Mouse (Mus musculus) hindbrain, postnatal 0 days (tissue): Measurements from ENCODE around the gene Stat2. TPM values are rescaled to one million over a fixed set of nuclear protein-coding genes. Genes with fewer than 3 reads are reported as not detected.

ENCODE experiments used
- ATAC-seq: fragments of 200-750 bp; cut with Nextera tagmentation; 2 replicates; pipeline ENCODE4 v1.8.0; 2017; ENCODE audit warnings: mild to moderate bottlenecking, moderate TSS enrichment, moderate library complexity
- DNase-seq: peaks from one replicate; pipeline ENCODE4 v3.0.0-alpha.2; 2015; ENCODE audit warnings: low spot score
- H3K27ac ChIP-seq: fragments of 300-500 bp; sonication (generic); 2 replicates; pipeline ENCODE4 v1.5.1; 2014; ENCODE audit warnings: mild to moderate bottlenecking
- H3K27me3 ChIP-seq: fragments of 300-500 bp; sonication (generic); 2 replicates; pipeline ENCODE4 v1.6.1; 2014; ENCODE audit warnings: low read length, mixed read lengths; ENCODE audit not compliant: insufficient read depth
- H3K36me3 ChIP-seq: fragments of 300-500 bp; sonication (generic); 2 replicates; pipeline ENCODE4 v1.6.1; 2014; ENCODE audit warnings: low read length, mixed read lengths; ENCODE audit not compliant: insufficient read depth
- H3K4me1 ChIP-seq: fragments of 300-500 bp; sonication (generic); 2 replicates; pipeline ENCODE4 v1.6.1; 2014; ENCODE audit warnings: antibody characterized with exemption, low read length, mixed read lengths; ENCODE audit not compliant: insufficient read depth
- H3K4me2 ChIP-seq: fragments of 300-500 bp; sonication (generic); 2 replicates; pipeline ENCODE4 v1.6.1; 2014; ENCODE audit warnings: low read depth, mild to moderate bottlenecking, low read length, moderate library complexity, mixed read lengths
- H3K4me3 ChIP-seq: fragments of 300-500 bp; sonication (generic); 2 replicates; pipeline ENCODE4 v1.5.1; 2014; ENCODE audit warnings: low read length
- H3K9ac ChIP-seq: fragments of 300-500 bp; sonication (generic); replicated peaks from 2 replicates; pipeline ENCODE4 v1.6.1; 2014; ENCODE audit warnings: mild to moderate bottlenecking, low read length, moderate library complexity, mixed read lengths
- H3K9me3 ChIP-seq: fragments of 300-500 bp; sonication (generic); 2 replicates; pipeline ENCODE4 v1.6.1; 2016; ENCODE audit warnings: low read length, mixed read lengths
- CTCF ChIP-seq: IDR thresholded peaks from 2 replicates; pipeline ENCODE4 v1.5.1; 2016; ENCODE audit warnings: antibody characterized with exemption, control low read depth, low read depth
- WGBS: fragments of 180-500 bp; shearing (Covaris S2); extraction: QIAGEN DNeasy Blood & Tissue Kit; methylation state at CpG from one replicate; pipeline ENCODE4 v1.1.7; 2014; 5-methylcytosine and 5-hydroxymethylcytosine counted together
- polyA plus RNA-seq: library from polyadenylated mRNA; unstranded; fragments of >200 nt; fragmentation: Nextera tagmentation; extraction: Ambion mirVana; gene quantifications from 2 replicates; pipeline ENCODE4 v1.2.1, GENCODE M21; 2015
- total RNA-seq: library from RNA; depleted of rRNA; stranded (reverse); fragments of >200 nt; gene quantifications from 2 replicates; pipeline ENCODE4 v1.2.3, GENCODE M21; 2014

Stat2 gene
- total and polyA plus RNA-seq, 2 experiments from 2014 or later: 8.5 to 9.7 TPM

DNA sequence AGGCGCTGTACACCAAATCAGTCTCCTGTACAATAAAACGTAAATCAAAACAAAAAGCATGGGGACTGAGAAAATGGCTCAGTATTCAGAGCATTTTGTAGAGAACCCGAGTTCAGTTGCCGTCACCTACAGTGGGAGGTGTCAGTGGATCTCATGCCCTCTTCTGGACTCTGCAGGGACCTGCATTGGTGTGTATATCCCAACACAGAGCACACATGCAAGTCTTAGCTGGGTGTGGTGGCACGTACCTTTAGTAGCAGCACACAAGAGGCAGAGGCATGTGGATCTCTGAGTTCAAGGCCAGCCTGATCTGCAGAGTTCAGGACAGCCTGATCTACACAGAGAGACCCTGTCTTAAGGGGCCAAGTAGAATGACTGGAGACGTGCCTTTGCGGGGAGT lies 39.3 kb downstream of the Stat2 start:
- Histone ChIP-seq H3K4me2 (no peak overlapping the region), H3K4me3 (no peak overlapping the region), H3K9me3 (no peaks in the 10 kb centered on the region), H3K27me3 (no peaks in the 10 kb centered on the region), H3K27ac (no peak overlapping the region), H3K4me1 (no peaks in the 10 kb centered on the region), H3K36me3 (peaks cover 27% of the 10 kb centered on the region), H3K9ac (no peak overlapping the region)
- 86% methylated on average over 7 of the region's 7 CpGs for WGBS
- ATAC-seq (no peak), DNase-seq (no peak)
- TF ChIP-seq CTCF: peak; percentile 23; the same call in 1 of the 2 replicates

DNA sequence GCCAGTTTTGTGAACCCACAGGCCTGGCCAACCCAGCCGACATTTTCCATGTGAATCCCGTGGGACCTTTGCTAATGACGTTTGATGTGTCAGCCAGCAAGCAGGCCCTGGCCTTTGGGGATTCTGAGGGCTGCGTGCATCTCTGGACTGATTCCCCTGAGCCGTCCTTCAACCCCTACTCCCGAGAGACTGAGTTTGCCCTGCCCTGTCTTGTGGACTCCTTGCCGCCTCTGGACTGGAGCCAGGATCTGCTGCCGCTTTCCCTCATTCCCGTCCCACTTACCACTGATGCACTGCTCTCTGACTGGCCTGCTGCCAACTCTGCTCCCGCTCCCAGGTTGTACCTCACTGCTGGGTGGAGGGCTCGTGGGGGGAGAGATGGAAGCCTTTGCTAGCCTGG lies 39.8 kb downstream of the Stat2 start:
- Histone ChIP-seq H3K27ac (0 out of 2 replicates have a peak overlapping the region, but pooled peaks have one; percentile 11), H3K4me2 (no peak overlapping the region), H3K4me3 (no peak overlapping the region), H3K4me1 (no peaks in the 10 kb centered on the region), H3K27me3 (no peaks in the 10 kb centered on the region), H3K36me3 (peaks cover 32% of the 10 kb centered on the region), H3K9ac (no peak overlapping the region), H3K9me3 (no peaks in the 10 kb centered on the region)
- no peak for TF ChIP-seq CTCF
- DNase-seq (peak; percentile 46), ATAC-seq (no peak)
- WGBS: 35% methylated on average over 11 of the region's 11 CpGs

DNA sequence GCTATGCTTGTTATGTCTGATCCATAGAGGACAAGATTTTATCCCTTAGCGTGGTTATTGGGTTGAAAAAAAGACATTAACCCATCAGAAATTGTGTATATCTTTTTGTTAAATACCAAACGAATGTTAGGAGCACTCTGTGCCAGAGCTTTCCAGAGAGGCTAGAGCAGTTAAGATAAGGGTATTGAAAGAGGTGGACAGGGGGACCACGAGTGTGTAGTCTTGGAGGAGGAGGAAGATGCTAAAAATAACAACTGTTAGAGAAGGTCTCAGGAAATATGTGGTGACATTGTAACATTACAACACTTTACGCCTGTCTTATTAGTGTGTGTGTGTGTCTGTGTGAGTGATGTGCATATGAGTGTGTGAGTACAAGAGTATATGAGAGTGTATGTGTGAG lies 40.5 kb downstream of the Stat2 start:
- Histone ChIP-seq H3K4me3 (no peak overlapping the region), H3K9ac (no peak overlapping the region), H3K27ac (no peak overlapping the region), H3K4me1 (no peaks in the 10 kb centered on the region), H3K27me3 (no peaks in the 10 kb centered on the region), H3K4me2 (no peak overlapping the region), H3K36me3 (peaks cover 39% of the 10 kb centered on the region), H3K9me3 (no peaks in the 10 kb centered on the region)
- no peak for TF ChIP-seq CTCF
- no peak for ATAC-seq
- no peak for DNase-seq
- WGBS: 87% methylated on average over 4 of the region's 4 CpGs

DNA sequence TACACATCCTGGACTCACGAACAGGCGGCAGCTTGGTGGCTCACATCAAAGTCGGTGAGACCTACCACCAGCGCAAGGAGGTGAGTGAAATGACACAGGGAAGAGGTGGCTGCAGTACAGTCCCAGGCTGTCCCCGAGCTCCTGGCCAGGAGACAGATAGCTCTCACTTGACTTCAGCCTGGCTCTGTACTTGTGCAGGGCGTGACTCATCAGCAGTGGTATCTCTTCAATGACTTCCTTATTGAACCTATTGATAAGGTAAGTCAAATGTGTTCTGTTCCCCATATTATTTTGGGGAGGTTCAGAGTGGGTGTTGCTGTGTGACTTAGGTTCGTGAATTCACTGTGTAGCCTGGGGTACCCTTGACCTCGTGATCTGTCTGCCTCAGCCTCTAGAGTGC lies 45.2 kb downstream of the Stat2 start:
- Histone ChIP-seq H3K27ac (no peak overlapping the region), H3K27me3 (no peaks in the 10 kb centered on the region), H3K4me1 (no peaks in the 10 kb centered on the region), H3K9me3 (no peaks in the 10 kb centered on the region), H3K4me3 (no peak overlapping the region), H3K9ac (no peak overlapping the region), H3K36me3 (peaks cover 72% of the 10 kb centered on the region), H3K4me2 (no peak overlapping the region)
- ATAC-seq: no peak
- DNase-seq: no peak
- TF ChIP-seq CTCF: no peak
- WGBS: 92% methylated on average over 8 of the region's 8 CpGs

DNA sequence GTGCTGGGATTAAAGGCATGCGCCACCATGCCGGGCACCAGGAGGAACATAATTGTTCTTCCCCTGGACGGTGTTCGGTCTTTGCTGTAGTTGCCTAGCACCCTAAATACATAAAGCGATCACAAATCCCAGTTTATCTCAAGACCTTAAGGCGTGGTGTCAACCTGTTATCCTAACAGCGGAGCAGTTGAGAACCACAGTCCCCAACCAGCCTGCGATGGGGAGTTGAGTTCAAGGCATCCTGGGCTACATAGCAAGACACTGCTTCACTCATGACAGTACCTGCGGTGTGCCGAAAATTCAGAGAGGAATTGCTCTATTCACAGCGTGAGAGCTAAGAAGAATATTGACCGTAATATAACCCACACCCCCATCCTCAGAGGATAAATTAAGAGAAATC lies 51.3 kb downstream of the Stat2 start:
- H3K36me3 ChIP-seq: peaks cover 37% of the 10 kb centered on the region
- H3K4me3 ChIP-seq: peak overlapping the region; percentile 68
- peak overlapping the region; percentile 98 for H3K27ac ChIP-seq
- 59% methylated on average over 12 of the region's 12 CpGs for WGBS
- TF ChIP-seq CTCF: no peak
- H3K27me3 ChIP-seq: no peaks in the 10 kb centered on the region
- H3K9ac ChIP-seq: peak overlapping the region; percentile 87
- ATAC-seq (no peak), DNase-seq (no peak)
- H3K4me2 ChIP-seq: peak overlapping the region; percentile 82
- no peaks in the 10 kb centered on the region for H3K9me3 ChIP-seq
- peaks cover 11% of the 10 kb centered on the region; the same call in 1 of the 2 replicates for H3K4me1 ChIP-seq

DNA sequence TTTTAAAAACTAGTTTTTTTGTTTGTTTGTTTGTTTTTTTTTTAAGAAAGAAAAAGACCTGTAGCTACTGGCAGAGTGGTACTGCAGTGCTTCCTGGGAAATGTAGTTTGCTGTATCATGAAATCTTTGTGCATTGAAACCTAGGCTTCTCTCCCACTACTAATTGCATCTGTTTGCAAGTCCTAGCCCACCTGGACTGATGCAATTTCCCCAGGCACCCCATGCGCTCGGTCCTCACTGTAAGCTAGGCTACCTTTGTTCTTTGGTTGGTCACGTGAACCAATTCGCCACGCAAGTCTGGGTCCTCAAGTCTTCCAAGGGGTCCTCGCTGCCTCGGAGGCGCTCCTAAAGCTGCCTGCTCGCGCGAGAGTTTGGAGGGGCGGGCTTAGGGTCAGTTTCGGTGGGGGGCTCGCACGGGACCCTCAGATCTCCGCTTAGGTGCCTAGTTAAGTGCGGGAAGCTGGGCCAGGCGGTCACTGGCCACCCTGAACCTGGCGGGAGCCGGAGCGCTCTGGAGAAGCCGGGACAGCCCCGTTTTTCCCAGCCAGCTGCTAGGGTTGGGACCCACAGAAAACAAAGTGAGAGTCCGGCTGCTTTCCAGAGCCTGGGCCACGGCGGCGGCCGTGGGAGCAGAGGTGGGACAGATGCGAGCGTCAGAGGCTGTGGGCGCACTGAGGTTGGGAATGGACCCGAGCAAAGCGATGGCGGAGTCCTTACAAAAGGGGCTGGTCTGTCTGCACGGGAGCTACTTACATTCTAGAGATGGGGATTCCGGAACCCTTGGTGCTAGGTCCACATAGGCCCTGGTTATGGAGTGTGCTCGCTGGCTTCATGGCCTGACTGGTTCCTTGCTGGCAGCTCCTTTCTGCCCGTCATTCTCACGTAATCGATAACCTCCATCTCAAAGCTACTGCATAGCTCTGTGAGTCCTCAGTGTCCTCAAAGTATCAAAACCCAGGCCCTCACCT lies 52.1 kb downstream of the Stat2 start, which contains the start of gene Cnpy2:
TSS of gene Cnpy2 (plus strand) at position 319 of the 968 bp plus-strand sequence.
- H3K4me2 ChIP-seq: peak within 1 kb of the TSS; percentile 82
- WGBS: under 1% methylated on average over 40 of the region's 40 CpGs
- peak; percentile 96 for ATAC-seq

More for the DNA sequence above, 52.1 kb downstream of the Stat2 start, which contains the start of gene Cnpy2:
- H3K4me3 ChIP-seq: peak within 1 kb of the TSS; percentile 68
- no peaks in the 10 kb centered on the region for H3K9me3 ChIP-seq
- no peak for TF ChIP-seq CTCF
- peak within 1 kb of the TSS; percentile 98 for H3K27ac ChIP-seq
- H3K36me3 ChIP-seq: peaks cover 38% of the 10 kb centered on the region
- H3K4me1 ChIP-seq: peaks cover 11% of the 10 kb centered on the region; the same call in 1 of the 2 replicates
- peak; percentile 97 for DNase-seq
- H3K27me3 ChIP-seq: no peaks in the 10 kb centered on the region
- peak within 1 kb of the TSS; percentile 87 for H3K9ac ChIP-seq
